Mouse (Mus musculus): ENCODE data around the gene Bcor.

DNA sequence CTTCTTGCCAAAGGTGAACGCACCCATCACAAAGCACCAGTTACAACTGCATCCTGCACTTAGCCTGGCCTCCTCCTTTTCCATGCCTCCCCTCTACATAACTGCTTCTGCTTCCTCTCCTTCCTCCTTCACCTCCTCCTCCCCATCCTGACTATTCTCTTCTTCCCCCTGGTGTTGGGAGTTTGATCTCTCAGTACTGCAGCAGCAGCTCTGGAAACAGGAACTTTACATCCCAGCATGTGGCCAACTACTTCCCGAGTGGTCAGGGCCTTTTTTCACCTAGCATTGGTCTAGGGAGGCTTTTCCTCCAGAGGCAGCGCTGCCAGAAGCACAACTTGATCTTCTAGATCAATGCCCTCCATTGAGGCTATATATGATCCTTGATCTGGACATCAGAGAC is 10.0 kb upstream of the Bcor start:
- TF ChIP-seq GATA1 (IDR thresholded peaks at IDR 0.05; ENCODE audit: borderline replicate concordance, low read length): no peak
- no peak for TF ChIP-seq FLI1 (IDR thresholded peaks at IDR 0.05; ENCODE audit: low read length)
